Mouse (Mus musculus) E14TG2a.4 (cell line): Measurements from ENCODE around the gene Bcor.

Experiments used
- CTCF ChIP-seq: conservative IDR thresholded peaks from 2 replicates; pipeline ENCODE4 v1.5.1; 2014; ENCODE audit warnings: low read length
- NANOG ChIP-seq: IDR thresholded peaks from 2 replicates; pipeline ENCODE4 v1.6.1; 2014; ENCODE audit warnings: borderline replicate concordance, low read length, mixed read lengths

DNA sequence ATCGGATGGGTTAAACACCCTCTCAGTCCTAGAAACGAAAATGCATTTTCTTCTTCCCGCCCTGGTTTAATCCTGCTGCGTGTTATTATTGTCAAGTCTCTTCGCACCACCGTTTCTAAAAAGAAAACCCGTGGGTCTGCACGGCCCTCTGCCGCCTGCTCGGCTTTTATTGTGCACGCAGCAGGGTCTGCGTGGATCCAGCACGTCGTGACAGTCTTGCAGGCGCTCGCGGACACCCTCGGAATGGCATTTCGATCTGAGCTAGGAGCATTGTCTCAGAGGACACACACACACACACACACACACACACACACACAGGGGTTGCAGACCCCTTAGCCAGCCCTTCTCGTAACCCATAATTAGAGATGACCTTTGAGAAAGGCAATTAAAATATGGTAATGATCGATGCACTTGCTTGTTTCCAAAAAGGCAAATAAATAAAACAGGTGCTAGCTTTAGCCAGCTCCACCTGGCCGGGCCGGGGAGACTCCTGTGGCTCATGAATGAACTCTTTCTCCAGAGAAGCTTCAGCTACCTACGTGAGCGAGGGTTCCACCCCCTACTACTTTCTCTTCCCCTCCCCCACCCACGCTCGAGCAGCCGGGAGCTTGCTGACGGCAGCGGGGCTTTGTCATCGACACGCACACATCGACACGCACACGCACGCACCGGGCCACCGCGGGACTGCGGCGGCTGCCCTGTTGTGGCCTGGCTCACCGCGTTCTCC, 8.7 kb downstream of the Bcor start:
- TF ChIP-seq CTCF = no peak
- TF ChIP-seq NANOG = no peak
